Mouse (Mus musculus) left cerebral cortex, postnatal 36 days (tissue): ENCODE data around the gene Strn4. TPM values are rescaled to one million over a fixed set of nuclear protein-coding genes. Genes with fewer than 3 reads are reported as not detected.

ENCODE experiments used
- DNase-seq, 2 experiments: peaks; one replicate each; pipeline ENCODE4 v3.0.0; 2021 to 2022; ENCODE audit warnings: low spot score in 2 of 2, mixed read lengths in 1 of 2
- intact Hi-C: fragments of 180-260 bp; cut with DNase I; formaldehyde crosslinking; loops from one replicate; pipeline ENCODE4 v1.15.1; 2025
- total RNA-seq, 2 experiments: library from RNA; stranded (reverse); gene quantifications; 2 replicates each; pipeline ENCODE4 v1.2.3; 2021

The Strn4 gene
- total RNA-seq, 2 experiments from 2014 or later: 310 to 320 TPM

DNA sequence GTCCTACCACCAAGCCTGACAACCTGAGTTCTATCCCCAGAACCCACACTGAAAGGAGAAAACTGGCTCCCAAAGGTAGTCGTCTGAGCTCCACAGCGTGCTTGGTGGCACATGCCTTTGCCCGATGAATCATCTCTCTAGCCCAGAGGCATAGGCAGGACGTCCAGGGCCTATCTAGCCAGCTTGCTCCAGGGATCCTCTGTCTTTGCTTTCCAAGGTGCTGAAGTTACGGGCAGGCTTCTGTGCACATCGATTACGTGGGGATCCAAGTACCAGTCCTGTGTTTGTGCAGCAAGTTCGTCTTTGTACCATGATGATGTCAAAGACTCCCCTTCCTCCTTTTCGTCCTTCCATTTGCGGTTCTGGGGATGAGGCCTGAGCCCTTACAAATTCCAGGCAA lies 55.9 kb downstream of the Strn4 start:
- intact Hi-C loops: no loop called here

DNA sequence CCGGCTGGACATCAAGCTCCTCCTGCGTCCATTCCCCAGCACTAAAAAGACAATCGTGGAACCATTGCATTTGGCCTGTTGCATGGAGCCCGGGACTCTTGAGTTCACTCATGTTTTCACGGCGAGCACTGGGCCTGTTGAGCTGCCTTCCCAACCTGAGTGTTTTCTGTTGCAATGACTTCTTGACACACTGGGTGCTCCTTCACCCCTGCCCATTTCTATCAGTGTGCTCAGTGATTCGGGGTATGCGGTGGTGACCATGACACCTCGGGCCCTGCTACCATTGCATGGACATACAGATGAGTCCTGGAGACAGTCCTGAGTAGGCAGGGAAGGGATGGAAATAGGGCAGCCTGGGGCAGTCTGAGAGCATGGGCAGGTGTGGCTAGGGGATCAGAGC lies 56.8 kb downstream of the Strn4 start:
- intact Hi-C loops: no loop called here
- DNase-seq: no peak

More for the DNA sequence above, 55.9 kb downstream of the Strn4 start:
- DNase-seq: no peak

DNA sequence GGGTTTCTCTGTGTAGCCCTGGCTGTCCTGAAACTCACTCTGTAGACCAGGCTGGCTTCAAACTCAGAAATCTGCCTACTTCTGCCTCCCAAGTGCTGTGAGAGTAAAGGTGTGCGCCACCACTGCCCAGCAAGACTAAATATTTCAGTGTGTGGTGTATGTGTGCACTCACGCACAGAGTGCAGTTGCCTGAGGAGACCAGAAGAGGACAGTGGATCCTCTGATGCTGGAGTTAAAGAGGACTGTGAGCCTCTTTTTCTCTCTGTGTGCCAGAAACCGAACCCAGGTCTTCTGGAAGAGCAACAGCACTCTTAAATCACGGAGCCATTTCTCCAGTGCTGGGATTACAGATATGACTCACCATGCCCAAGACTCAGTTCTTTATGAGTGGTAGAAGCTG lies 57.7 kb downstream of the Strn4 start:
- intact Hi-C loops: no loop called here
- DNase-seq: no peak

DNA sequence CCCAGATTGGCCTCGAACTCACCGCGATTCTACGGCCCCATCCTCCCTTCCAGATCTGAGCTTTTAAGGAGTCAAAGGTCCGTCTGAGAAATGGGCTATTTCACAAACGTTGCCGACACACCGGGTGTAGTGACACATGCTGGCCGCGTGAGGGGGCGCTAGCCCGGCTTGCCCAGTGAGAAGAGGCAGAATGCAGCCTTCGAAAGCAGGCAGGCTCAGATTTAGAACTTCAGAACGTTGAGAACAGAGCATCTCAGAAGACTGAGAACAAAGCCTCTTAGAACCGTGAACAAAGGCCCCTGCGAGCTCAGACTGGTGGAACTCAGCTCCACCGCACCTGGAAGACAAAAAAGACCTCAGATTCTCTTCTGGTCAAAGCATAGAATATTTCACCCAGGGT lies 58.5 kb downstream of the Strn4 start:
- peak; percentile 76 to 82 for DNase-seq
- intact Hi-C loops: loop anchor here (2.0 kb wide), 1 partner anchor 17 kb away; the partner anchor contains the start of gene Gng8

DNA sequence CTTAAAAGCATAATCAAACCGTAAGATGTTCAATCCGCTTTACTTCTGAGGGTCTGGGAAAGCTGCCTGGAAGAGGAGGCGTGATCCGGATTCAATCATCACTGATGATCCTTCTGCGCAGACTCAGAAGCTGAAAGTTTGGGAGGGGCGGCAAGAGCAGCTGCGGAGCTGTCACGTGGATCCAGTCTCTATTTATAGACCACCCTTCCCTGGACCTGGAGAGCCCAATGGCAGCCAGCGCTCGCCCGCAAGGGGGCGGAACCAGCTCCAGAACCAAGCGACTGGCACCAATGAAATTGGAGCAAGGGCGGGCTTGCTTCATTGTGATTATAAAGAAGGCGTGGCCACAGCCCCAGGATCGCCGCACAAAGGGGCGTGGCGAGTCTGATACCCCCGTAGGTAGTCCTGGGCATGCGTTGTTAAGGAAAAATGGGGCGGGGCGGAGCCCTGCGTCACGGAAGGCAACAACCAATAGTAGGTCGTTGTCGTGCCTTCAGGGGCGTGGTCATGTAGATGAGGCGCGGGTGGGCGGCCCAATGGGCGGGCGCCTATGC lies 59.1 kb downstream of the Strn4 start:
- DNase-seq: peak; percentile 100
- intact Hi-C loops: loop anchor here (2.0 kb wide), 1 partner anchor 16 kb away; the partner anchor contains the start of gene Gng8

DNA sequence AGATGAGACGGTGACA lies 59.4 kb downstream of the Strn4 start, which contains the start of gene Dact3:
TSS of gene Dact3 (plus strand) at position 8 of the 16 bp plus-strand sequence.
- intact Hi-C loops: loop anchor here (2.0 kb wide), 1 partner anchor 16 kb away; the partner anchor contains the start of gene Gng8
- DNase-seq: no peak

DNA sequence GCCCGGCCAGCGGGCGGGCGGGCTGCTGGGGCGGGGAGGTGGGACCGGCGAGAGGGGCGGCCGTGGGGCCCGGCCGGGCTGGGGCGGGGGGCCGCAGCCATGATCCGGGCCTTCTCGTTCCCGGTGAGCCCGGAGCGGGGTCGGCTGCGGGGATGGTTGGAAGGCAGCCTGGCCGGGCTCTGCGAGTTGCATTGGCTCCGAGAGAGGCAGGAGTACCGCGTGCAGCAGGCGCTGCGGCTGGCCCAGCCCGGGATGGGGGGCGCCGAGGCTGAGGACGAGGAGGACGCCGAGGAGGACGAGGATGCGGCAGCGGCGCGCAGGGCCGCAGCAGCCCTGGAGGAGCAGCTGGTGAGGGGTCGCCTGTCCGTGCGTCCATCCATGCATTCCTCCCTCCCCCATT lies 59.6 kb downstream of the Strn4 start:
- intact Hi-C loops: loop anchor here (2.0 kb wide), 1 partner anchor 15 kb away; the partner anchor contains the start of gene Gng8
- DNase-seq: no peak

DNA sequence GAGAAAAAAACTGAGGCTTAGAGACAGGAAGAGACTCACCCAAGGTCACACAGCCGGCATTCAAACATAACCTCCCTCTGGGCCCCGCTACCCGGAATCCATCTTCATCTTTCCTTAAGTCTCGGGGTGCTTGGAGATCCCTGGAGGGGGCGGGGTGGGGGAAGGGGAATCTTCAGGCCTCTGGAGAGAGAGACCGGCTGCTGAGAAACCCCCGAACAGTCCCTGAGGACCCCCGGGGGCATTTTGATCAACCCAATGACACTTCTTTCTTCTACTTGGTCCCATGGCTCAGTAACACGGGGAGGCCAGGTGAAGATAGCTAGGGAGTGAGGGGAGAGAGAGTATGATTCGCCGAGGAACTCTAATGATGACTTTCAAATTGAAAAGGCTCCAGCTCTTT lies 60.3 kb downstream of the Strn4 start:
- intact Hi-C loops: no loop called here

DNA sequence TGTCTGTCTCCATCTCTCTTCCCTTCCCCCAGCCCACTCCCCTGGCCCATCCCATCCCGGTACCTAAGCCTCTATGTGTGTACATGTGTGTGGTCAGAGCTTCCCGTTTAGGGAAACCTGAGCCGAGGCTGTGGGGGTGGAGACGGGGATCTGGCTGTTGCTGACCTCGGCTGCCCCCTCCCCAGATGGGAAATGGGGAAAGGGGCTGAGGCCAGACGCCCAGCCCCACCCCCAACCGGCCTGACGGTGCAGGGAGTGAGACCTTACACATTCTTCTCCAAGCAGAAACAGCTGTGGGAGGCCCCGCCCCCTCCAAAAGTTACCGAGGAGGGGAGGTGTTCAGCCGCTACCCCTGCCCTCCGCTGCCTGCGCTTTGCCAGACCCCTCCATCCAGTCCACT lies 60.9 kb downstream of the Strn4 start:
- no peak for DNase-seq
- intact Hi-C loops: no loop called here

More for the DNA sequence above, 60.3 kb downstream of the Strn4 start:
- no peak for DNase-seq

DNA sequence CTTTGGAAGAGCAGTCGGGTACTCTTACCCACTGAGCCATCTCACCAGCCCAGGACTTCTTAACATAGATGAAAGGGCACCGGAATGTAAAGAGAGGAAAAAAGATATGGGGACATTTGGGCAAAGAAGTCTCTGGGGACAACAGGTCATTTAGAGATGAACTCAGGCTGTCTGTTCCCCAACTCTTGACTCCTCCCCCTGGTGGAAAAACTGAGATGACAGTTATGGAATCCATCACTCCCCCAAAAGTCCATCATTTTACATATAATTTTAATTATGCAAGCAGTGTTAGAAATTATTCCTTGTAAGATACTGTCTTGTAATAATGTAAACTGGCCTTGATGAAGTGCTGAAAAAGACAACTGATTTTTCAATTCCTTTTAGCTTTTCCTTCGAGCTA lies 62.0 kb downstream of the Strn4 start:
- no peak for DNase-seq
- intact Hi-C loops: no loop called here

DNA sequence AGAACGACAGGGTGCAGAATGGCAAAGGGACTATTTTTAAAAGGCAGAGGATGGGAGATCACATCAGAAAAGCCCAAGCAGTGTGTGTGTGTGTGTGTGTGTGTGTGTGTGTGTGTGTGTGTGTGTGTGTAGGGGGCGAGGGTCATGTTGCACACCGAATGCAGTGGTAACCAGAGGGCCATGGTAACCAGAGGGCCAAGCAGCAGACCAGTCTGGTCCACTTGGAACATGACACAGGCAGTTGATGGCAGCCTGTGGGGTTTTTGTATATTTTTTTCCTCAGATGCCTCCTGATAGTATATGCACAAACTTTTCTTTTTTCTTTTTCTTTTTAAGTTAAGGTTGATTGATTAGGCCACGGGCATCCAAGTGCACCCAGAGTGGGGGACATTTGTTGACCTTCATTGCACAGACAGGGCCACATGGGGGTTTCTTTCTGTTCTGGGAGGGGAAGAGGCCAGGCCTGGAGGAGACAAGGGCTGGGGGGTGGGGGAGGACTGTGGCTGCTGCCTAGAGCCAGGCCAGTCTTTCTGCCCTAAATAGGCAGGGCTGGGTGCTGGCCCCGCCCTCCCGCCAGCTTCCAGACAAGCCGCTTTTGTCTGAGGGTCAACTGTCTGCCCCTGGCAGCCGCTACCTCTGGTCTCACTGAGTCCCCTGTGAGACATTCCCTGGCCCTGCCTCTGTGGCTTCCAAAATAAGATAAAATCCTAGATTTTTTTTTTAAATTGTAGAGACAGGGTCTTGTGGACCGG lies 64.3 kb downstream of the Strn4 start:
- no peak for DNase-seq

DNA sequence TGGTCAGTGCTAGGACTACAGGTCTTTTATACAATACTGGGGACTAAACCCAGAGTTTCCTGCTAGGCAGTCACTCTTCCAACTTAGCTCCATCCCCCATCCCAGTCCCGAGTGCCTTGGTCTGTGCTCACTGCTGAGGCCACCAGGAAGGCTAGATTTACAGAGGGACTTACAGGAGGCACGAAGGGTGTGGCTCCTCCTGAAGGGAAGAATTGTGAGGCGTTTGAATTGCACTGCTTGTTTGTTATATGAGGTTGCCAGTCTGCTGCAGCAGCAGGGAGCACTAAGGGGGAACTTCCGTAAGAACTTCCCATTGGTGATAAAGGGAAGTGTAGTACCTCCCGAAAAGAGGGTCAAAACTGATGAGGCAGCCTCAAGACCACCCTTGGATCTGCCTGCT lies 64.9 kb downstream of the Strn4 start:
- DNase-seq: no peak
- intact Hi-C loops: loop anchor here (10.0 kb wide), 1 partner anchor 136 kb away; no protein-coding TSS in a partner anchor

More for the DNA sequence above, 64.3 kb downstream of the Strn4 start:
- intact Hi-C loops: loop anchor here (10.0 kb wide), 1 partner anchor 135 kb away; no protein-coding TSS in a partner anchor

DNA sequence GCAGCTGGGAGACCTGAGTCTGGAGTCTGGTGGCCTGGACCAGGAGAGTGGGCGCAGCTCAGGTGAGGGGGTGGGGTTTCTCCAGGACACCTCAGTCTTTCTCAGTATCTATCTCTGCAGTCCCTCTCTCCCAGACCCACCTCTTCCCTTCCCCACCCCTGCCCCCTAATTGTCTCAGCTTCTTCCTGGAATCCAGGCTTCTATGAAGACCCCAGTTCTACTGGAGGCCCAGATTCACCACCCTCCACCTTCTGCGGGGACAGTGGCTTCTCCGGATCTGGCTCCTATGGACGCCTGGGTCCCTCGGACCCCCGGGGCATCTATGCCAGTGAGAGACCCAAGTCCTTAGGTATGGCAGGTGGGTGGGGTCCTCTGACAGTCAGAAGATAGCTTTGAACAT lies 67.5 kb downstream of the Strn4 start:
- intact Hi-C loops: loop anchor here (10.0 kb wide), 1 partner anchor 138 kb away; no protein-coding TSS in a partner anchor
- no peak for DNase-seq

DNA sequence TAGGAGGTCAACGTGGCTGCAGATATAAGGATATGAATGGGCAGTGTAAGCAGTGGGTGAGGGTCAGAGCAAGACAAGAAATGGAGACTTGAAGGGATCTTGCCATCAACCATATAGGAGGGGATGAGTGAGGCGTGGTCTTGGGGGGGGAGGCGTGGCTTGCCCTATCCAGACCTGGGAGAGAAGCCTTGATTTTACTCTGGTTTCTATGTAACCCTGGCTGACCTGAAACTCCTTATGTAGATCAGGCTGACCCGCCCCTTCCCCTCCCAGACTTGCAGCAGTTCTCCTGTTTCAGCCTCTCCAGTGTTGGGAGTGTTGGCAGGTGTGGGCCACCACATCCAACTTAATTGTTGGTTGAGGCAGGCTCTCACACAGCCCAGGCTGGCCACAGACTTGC lies 68.6 kb downstream of the Strn4 start:
- DNase-seq: no peak
- intact Hi-C loops: loop anchor here (10.0 kb wide), 1 partner anchor 140 kb away; no protein-coding TSS in a partner anchor

DNA sequence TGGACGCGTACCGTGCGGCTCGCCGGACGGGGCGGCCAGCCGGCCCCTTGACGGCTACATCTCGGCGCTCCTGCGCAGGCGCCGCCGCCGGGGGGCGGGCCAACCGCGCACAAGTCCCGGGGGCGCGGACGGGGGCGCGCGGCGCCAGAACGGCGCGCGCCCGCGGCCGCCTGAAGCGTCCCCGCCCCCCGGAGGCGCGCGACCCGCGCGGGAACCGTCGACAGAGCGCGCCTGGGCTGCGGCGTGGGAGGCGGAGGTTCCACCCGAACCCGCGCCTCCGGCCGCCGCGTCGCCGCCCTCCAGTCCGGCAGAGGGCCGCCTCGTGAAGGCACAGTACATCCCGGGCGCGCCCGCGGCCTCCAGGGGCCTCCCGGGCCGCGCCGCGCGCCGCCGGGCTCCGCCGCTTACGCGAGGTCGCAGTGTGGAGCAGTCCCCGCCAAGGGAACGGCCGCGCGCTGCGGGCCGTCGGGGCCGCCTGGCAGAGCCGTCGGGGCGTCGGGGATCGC lies 69.6 kb downstream of the Strn4 start:
- no peak for DNase-seq
- intact Hi-C loops: loop anchor here (10.0 kb wide), 1 partner anchor 141 kb away; no protein-coding TSS in a partner anchor

DNA sequence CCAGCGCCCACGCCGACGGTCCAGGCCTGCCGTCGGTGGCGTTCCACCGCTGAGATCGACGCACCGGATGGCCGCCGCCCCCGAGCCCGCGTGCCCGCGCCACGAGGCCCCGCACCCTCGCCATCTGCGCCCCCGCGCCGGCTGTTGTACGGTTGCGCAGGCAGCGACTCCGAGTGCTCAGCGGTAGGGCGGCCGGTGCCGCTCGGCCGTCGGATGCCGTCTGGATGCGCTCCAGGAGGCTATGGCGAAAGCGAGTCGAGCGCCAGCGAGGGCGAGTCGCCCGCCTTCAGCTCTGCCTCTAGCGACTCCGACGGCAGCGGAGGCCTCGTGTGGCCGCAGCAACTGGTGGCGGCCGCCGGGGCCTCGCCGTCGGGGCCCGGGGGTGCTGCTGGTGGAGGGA lies 70.2 kb downstream of the Strn4 start:
- no peak for DNase-seq
- intact Hi-C loops: loop anchor here (10.0 kb wide), 1 partner anchor 141 kb away; no protein-coding TSS in a partner anchor

Other genes with a start within 250 kb of the Strn4 start
- 100 to 1,000 TPM; 134 to 138 TPM for gene Arhgap35, start 200.9 kb upstream of the Strn4 start, total RNA-seq
- not detected for gene Ceacam15, start 140.2 kb upstream of the Strn4 start, total RNA-seq
- gene Ceacam9, start 94.0 kb upstream of the Strn4 start, total RNA-seq: under 1 TPM in 1 of 2 experiments, not detected in 1; 0.22 TPM
- 100 to 1,000 TPM; 264 to 316 TPM for gene Ap2s1, start 77.5 kb upstream of the Strn4 start, total RNA-seq
- 1 to 10 TPM; 3.7 to 7.6 TPM for gene Slc1a5, start 34.5 kb upstream of the Strn4 start, total RNA-seq
- gene Fkrp, start 843 bp downstream of the Strn4 start, total RNA-seq: 10 to 100 TPM; 50.4 to 62.8 TPM
- gene Prkd2, start 27.0 kb downstream of the Strn4 start, total RNA-seq: 1 to 10 TPM; 3.1 to 7.1 TPM
- 100 to 1,000 TPM; 179 to 210 TPM for gene Dact3, start 59.4 kb downstream of the Strn4 start, total RNA-seq
- gene Gng8, start 75.9 kb downstream of the Strn4 start, total RNA-seq: 1 to 10 TPM; 2.8 to 4.0 TPM
- gene Ptgir, start 90.6 kb downstream of the Strn4 start, total RNA-seq: under 1 TPM in 1 of 2 experiments, not detected in 1; 0.10 TPM
- gene Calm3, start 108.2 kb downstream of the Strn4 start, total RNA-seq: 1,000 to 10,000 TPM; 1,705 to 2,029 TPM
- gene Pnmal2, start 128.8 kb downstream of the Strn4 start, total RNA-seq: 100 to 1,000 TPM; 249 to 288 TPM
- 100 to 1,000 TPM; 109 to 111 TPM for gene Pnmal1, start 143.8 kb downstream of the Strn4 start, total RNA-seq
- gene Gm42372, start 167.2 kb downstream of the Strn4 start, total RNA-seq: 10 to 100 TPM; 59.7 to 61.7 TPM
- 1 to 10 TPM; 2.1 to 2.3 TPM for gene Ccdc8, start 176.8 kb downstream of the Strn4 start, total RNA-seq
- gene Ppp5c, start 212.0 kb downstream of the Strn4 start, total RNA-seq: 100 to 1,000 TPM; 159 to 168 TPM
- 10 to 100 TPM in 1 of 2 experiments, 1 to 10 TPM in 1; 6.8 to 16.0 TPM for gene Hif3a, start 246.5 kb downstream of the Strn4 start, total RNA-seq